Mouse (Mus musculus) C2C12 (cell line): ENCODE data around the gene Pitx3.

Experiments
- CEBPB ChIP-seq: IDR thresholded peaks from one replicate; pipeline ENCODE4 v1.6.1; 2011; ENCODE audit warnings: low read depth, mild to moderate bottlenecking, control low read depth, moderate library complexity
- CTCF ChIP-seq: IDR thresholded peaks from one replicate; pipeline ENCODE4 v1.5.1; 2011; ENCODE audit not compliant: control insufficient read depth, insufficient read depth, insufficient read length
- FOSL1 ChIP-seq: IDR thresholded peaks from one replicate; pipeline ENCODE4 v1.8.0; 2011; ENCODE audit warnings: mild to moderate bottlenecking, low read length; ENCODE audit not compliant: poor library complexity, insufficient read depth, severe bottlenecking
- MAX ChIP-seq: IDR thresholded peaks from one replicate; pipeline ENCODE4 v1.6.1; 2011; ENCODE audit warnings: mild to moderate bottlenecking, control low read depth
- USF1 ChIP-seq: IDR thresholded peaks from one replicate; pipeline ENCODE4 v1.6.1; 2011; ENCODE audit warnings: low read depth, mild to moderate bottlenecking, control low read depth, moderate library complexity

DNA sequence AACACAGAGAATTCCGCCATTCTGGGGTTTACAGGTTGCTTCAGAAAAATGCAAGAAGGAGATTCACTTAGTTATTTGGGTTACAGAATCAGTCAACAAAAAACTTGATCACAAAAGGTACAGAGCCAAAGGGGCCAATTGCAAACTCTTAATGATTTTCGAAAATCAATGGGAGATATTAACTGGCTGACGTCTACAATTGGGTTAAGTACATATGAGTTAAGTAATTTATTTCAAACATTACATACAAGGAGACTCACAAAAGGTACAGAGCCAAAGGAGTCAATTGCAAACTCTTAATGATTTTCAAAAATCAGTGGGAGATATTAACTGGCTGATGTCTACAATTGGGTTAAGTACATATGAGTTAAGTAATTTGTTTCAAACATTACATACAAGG, 48.6 kb downstream of the Pitx3 start:
- TF ChIP-seq CTCF (no peak), CEBPB (no peak), USF1 (no peak), FOSL1 (no peak), MAX (no peak)
